Mouse (Mus musculus): ENCODE measurements around the gene Cacnb1.

DNA sequence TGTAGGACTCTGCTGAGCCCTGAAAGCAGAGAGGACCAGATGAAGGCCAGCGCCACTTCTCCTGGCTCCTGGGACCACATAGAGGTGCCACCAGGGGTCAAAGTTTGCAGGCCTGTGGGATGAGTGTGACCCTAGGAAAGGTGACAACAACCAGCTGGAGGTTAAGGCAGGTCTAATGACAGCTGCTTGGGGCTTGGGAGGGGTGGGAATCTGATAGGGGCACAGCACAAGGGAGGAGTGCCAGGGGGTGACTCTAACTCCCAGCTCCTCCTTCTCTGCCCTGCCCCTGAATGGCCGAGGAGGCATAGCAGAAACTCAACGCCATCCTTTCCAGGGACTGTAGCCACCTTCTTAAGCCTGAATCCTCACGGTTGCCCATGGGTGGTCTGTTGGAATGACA, 6.0 kb downstream of the Cacnb1 start:
- TF ChIP-seq CTCF (IDR thresholded peaks at IDR 0.05; ENCODE audit: low read depth) = no peak
- TF ChIP-seq EP300 (IDR thresholded peaks at IDR 0.05; ENCODE audit: low read depth) = no peak

All from liver, embryonic 14.5 days (tissue).